Mouse (Mus musculus) lung, postnatal 0 days (tissue): ENCODE data around the gene Acvr1.
A peak's percentile ranks its signal among the peaks of the same experiment; 100 is the strongest.

ENCODE experiments used
- CTCF ChIP-seq: IDR thresholded peaks from 2 replicates; pipeline ENCODE4 v1.5.1; 2016; ENCODE audit warnings: antibody characterized with exemption, mild to moderate bottlenecking
- EP300 ChIP-seq: IDR thresholded peaks from 2 replicates; pipeline ENCODE4 v1.6.1; 2016; ENCODE audit warnings: antibody characterized with exemption, mild to moderate bottlenecking, control low read depth

GRCm38 (mm10) chr2:58457488-58457865 lies 109.5 kb downstream of the Acvr1 start:
- peak; percentile 29; the same call in 1 of the 2 replicates for TF ChIP-seq CTCF
- no peak for TF ChIP-seq EP300
